Mouse (Mus musculus): ENCODE results near the gene Wasf3. TPM values are rescaled to one million over a fixed set of nuclear protein-coding genes. Genes with fewer than 3 reads are reported as not detected.
"Not testable (repeated sequence)": the region's sequence is repeated elsewhere in the genome, so short reads cannot be mapped to it uniquely, and the experiment has no call there.

The Wasf3 gene
- total RNA-seq, 2 experiments from 2014 or later = 92.7 to 98.3 TPM

DNA sequence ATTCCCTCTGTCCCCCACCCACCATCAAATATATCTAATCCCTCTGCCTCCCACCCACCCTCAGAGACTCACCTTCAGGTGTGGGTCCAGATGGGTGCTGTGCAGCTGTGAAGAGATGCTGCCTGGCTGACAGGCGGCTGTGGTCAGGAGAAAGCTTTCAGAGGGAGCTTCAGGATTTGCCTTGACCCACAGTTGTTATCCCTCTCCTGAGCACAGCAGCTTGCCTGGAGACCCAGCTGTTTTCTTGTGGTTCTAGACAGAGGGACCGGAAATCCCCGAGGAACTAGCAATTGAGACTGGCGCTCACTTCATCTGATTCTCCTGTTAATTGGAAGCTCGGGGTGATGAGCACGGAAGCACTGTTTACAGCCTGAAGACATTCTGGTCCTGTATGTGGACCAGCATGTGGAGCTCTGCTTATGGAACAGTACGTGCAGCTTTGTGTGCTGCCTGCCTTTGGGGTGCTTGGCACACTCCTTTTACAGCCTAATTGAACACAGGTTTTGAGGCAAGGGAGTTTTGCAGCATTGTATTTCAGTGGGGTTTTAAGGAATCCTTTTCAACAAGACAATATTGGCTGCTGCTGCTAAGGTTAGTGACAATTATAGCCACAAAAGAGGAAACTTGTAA is 54.5 kb downstream of the Wasf3 start:
- no peak for DNase-seq (ENCODE audit: low spot score in 2 of 2)

DNA sequence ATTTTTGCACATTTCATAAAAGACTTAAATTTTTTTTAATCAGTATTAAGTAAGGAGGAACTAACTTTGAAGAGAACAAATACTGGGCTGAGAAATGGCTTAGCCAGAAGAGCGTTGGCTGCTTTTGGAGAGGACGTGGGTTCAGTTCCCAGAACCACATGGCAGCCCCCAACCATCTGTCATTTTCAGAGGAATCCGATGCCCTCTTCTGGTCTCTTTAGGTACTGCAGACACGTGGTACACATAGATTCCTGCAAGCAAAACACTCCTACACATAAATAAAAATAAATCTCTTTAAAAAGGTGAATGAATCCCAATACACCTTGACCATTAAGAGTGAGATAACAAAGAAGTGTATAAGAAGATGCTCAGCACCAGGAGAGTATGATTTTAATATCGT is 55.5 kb downstream of the Wasf3 start:
- DNase-seq (ENCODE audit: low spot score in 2 of 2) = no peak

DNA sequence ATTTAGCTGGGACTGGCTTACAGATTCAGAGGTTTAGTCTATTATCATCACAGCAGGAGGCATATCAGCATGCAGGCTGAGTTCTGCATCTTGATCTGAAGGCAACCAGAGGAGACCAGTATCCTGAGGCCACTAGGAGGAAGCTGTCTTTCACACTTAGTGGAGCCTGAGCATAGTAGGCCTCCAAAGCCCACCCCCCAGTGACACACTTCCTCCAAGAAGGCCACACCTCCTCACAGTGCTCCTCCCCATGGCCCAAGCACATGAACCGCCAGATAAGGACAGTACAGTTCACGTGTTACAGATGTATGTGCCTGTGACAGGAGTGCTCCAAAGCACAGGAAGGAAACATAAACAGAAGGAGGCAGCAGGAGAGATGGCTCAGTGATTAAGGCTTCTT is 58.0 kb downstream of the Wasf3 start:
- no peak for DNase-seq (ENCODE audit: low spot score in 2 of 2)

GRCm38 (mm10) chr5:146446633-146447032 is 61.8 kb downstream of the Wasf3 start:
- DNase-seq (ENCODE audit: low spot score in 2 of 2) = no peak

DNA sequence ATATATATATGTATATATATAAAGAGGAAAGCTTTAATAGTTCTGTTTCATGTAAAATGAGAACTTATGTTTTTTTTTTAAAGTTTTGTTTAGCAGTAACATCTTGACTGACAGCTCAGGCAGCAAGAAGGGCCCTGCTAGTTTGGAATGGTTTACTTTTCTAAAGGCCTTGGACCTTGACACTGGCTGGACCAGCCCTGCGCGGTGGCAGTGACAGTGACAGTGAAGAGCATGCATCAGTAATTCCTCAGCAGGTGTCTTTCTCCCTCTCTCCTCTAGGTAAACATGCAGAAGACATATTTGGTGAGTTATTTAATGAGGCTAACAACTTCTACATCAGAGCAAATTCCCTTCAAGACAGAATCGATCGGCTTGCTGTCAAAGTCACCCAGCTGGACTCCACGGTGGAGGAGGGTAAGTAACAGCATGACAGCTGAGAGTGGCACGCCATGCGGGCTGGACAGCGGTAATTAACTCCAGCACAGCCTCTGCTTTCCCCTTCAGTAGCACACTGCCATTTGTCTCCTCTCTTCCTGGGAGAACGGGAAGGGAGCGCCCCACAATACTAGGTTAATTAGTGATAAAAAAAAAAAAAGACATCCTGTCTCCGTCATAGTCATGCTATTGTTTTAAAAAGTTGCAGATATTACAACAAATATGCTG is 66.9 kb downstream of the Wasf3 start:
- DNase-seq (ENCODE audit: low spot score in 2 of 2) = no peak

GRCm38 (mm10) chr5:146453556-146453955 is 68.8 kb downstream of the Wasf3 start:
- DNase-seq (ENCODE audit: low spot score in 2 of 2) = no peak

- DNase-seq (ENCODE audit: low spot score in 2 of 2) = no peak
Measured at GRCm38 (mm10) chr5:146461612-146462011, 76.8 kb downstream of the Wasf3 start.

GRCm38 (mm10) chr5:146466663-146467062 is 81.9 kb downstream of the Wasf3 start:
- DNase-seq (ENCODE audit: low spot score in 2 of 2) = no peak

- DNase-seq (ENCODE audit: low spot score in 2 of 2) = no peak
Measured at GRCm38 (mm10) chr5:146468311-146468710, 83.5 kb downstream of the Wasf3 start.

DNA sequence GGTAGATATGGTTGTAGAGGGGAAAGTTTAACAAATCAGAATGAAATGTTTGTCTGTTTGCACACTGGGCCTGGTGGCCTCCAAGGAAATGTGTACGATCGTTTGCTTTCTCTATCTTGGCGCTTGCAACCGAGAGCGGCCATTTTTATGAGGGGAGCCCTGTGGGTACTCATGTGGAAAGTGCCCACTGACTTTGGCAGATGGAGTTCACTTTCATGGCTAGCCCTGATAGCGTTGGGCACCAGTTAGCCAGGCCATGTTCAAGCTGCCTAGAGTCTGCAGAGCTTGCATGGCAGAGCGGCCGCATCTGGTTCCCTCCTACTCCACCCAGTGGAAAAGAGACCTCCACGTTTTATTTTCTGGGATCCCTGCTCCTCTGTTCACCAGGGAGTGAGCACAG is 86.0 kb downstream of the Wasf3 start:
- DNase-seq (ENCODE audit: low spot score in 2 of 2) = no peak

- DNase-seq (ENCODE audit: low spot score in 2 of 2) = no peak
Measured at GRCm38 (mm10) chr5:146471311-146471710, 86.5 kb downstream of the Wasf3 start.

DNA sequence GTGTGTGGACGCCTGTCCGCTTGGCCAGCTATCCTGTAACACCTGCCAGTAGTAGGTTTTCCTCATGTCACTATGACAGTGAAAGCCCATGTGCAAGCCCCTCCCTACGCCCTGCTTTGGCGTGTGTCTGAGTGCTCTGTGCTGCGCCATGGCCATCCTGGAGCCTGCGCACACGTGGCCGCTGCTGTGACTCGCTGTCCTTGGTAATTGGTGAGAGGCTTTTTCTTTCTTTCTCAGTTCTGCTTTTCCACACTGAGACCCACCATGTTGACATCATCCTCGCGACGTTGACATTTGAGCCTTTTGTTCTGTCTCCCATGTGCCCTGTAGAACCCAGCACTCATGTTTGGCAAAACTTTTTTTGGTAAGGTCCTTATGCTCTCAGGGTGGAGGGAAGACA is 87.0 kb downstream of the Wasf3 start:
- DNase-seq (ENCODE audit: low spot score in 2 of 2) = no peak

- DNase-seq (ENCODE audit: low spot score in 2 of 2) = peak; percentile 34 to 51
Measured at GRCm38 (mm10) chr5:146479564-146479963, 94.8 kb downstream of the Wasf3 start.

GRCm38 (mm10) chr5:146481665-146482064 is 96.9 kb downstream of the Wasf3 start, which contains the start of gene Gm6408:
Gm6408 (plus strand) TSS chr5:146481965.
- DNase-seq (ENCODE audit: low spot score in 2 of 2) = not testable (repeated sequence)

DNA sequence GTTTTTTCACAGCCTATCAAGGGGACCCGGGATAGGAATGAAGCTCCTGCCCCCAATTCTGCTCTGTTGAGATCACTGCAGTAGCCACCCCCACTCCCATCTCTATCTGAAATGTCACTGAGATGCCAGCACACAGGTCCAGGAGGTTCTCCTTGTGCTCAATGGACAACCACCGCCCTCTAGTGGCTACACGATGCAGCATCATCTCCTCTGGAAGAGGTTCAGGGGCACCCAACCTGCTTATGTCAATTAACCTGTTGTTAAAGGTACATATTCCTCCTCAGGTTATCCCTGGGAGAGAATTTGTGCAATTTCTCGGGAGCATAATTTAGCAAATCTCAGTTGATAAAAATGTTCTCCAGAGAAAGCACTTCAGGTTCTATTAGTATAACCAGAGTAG is 104.2 kb downstream of the Wasf3 start:
- peak in 1 of 2 experiments; percentile 44 for DNase-seq (ENCODE audit: low spot score in 2 of 2)

GRCm38 (mm10) chr5:146491063-146491462 is 106.3 kb downstream of the Wasf3 start, which contains the start of gene Gm6370:
Gm6370 (plus strand) TSS chr5:146491363.
- DNase-seq (ENCODE audit: low spot score in 2 of 2) = not testable (repeated sequence)

GRCm38 (mm10) chr5:146502099-146502498 is 117.3 kb downstream of the Wasf3 start, which contains the start of gene 4930449I24Rik:
4930449I24Rik (plus strand) TSS chr5:146502399.
- not testable (repeated sequence) for DNase-seq (ENCODE audit: low spot score in 2 of 2)

GRCm38 (mm10) chr5:146513823-146514222 is 129.0 kb downstream of the Wasf3 start, which contains the start of gene Gm3402:
Gm3402 (plus strand) TSS chr5:146514123.
- not testable (repeated sequence) for DNase-seq (ENCODE audit: low spot score in 2 of 2)
